Mouse (Mus musculus) heart, embryonic 14.5 days (tissue): ENCODE results near the gene Nifk. TPM values are rescaled to one million over a fixed set of nuclear protein-coding genes. Genes with fewer than 3 reads are reported as not detected.

Source experiments
- ATAC-seq: fragments of 200-750 bp; cut with Nextera tagmentation; 2 replicates; pipeline ENCODE4 v1.8.0; 2017; ENCODE audit warnings: low read depth, moderate TSS enrichment; ENCODE audit not compliant: insufficient number of reproducible peaks, insufficient read depth, low FRiP score
- H3K27ac ChIP-seq, 2 experiments: fragments of 200-500 bp in 1 of 2; fragments of 300-500 bp in 1 of 2; sonication (generic) in 1 of 2; replicated peaks in 1 of 2; 2 replicates each; pipeline ENCODE4 v1.5.1; 2012 to 2014; ENCODE audit warnings: low read depth in 2 of 2, low read length in 2 of 2, control low read depth in 1 of 2, mild to moderate bottlenecking in 1 of 2, mixed read lengths in 1 of 2; ENCODE audit not compliant: control insufficient read depth in 1 of 2, insufficient read depth in 1 of 2
- H3K27me3 ChIP-seq: fragments of 300-500 bp; sonication (generic); 2 replicates; pipeline ENCODE4 v1.6.1; 2014; ENCODE audit warnings: mild to moderate bottlenecking, low read length, control low read depth; ENCODE audit not compliant: control insufficient read depth, insufficient read depth
- H3K36me3 ChIP-seq: fragments of 300-500 bp; sonication (generic); 2 replicates; pipeline ENCODE4 v1.6.1; 2014; ENCODE audit warnings: mild to moderate bottlenecking, control low read depth, low read length, mixed read lengths; ENCODE audit not compliant: control insufficient read depth, insufficient read depth
- H3K4me1 ChIP-seq, 2 experiments: fragments of 200-500 bp in 1 of 2; fragments of 300-500 bp in 1 of 2; sonication (generic) in 1 of 2; 2 replicates each; pipeline ENCODE4 v1.6.1; 2012 to 2014; ENCODE audit warnings: low read length in 2 of 2, control low read depth in 1 of 2, mixed read lengths in 1 of 2; ENCODE audit not compliant: control insufficient read depth in 2 of 2, insufficient read depth in 2 of 2
- H3K4me2 ChIP-seq: fragments of 300-500 bp; sonication (generic); 2 replicates; pipeline ENCODE4 v1.6.1; 2014; ENCODE audit warnings: mild to moderate bottlenecking, low read length
- H3K4me3 ChIP-seq, 2 experiments: fragments of 200-500 bp in 1 of 2; fragments of 300-500 bp in 1 of 2; sonication (generic) in 1 of 2; 2 replicates each; pipeline ENCODE4 v1.5.1; 2012 to 2014; ENCODE audit warnings: low read length in 2 of 2, mild to moderate bottlenecking in 2 of 2, control low read depth in 1 of 2, low read depth in 1 of 2, moderate library complexity in 1 of 2; ENCODE audit not compliant: control insufficient read depth in 1 of 2, insufficient read depth in 1 of 2
- H3K9ac ChIP-seq: fragments of 300-500 bp; sonication (generic); 2 replicates; pipeline ENCODE4 v1.6.1; 2014; ENCODE audit warnings: mild to moderate bottlenecking, low read length
- H3K9me3 ChIP-seq: fragments of 300-500 bp; sonication (generic); 2 replicates; pipeline ENCODE4 v1.6.1; 2016; ENCODE audit warnings: low read length, control low read depth; ENCODE audit not compliant: control insufficient read depth
- WGBS: fragments of 180-500 bp; shearing (Covaris S2); extraction: QIAGEN DNeasy Blood & Tissue Kit; methylation state at CpG from one replicate; pipeline ENCODE4 v1.1.7; 2014; 5-methylcytosine and 5-hydroxymethylcytosine counted together
- polyA plus RNA-seq: library from polyadenylated mRNA; unstranded; fragments of >200 nt; fragmentation: Nextera tagmentation; extraction: Ambion mirVana; gene quantifications from 2 replicates; pipeline ENCODE4 v1.2.1, GENCODE M21; 2014

Gene Nifk
- polyA plus RNA-seq, 1 experiment from 2014 or later, result 42.6 TPM

DNA sequence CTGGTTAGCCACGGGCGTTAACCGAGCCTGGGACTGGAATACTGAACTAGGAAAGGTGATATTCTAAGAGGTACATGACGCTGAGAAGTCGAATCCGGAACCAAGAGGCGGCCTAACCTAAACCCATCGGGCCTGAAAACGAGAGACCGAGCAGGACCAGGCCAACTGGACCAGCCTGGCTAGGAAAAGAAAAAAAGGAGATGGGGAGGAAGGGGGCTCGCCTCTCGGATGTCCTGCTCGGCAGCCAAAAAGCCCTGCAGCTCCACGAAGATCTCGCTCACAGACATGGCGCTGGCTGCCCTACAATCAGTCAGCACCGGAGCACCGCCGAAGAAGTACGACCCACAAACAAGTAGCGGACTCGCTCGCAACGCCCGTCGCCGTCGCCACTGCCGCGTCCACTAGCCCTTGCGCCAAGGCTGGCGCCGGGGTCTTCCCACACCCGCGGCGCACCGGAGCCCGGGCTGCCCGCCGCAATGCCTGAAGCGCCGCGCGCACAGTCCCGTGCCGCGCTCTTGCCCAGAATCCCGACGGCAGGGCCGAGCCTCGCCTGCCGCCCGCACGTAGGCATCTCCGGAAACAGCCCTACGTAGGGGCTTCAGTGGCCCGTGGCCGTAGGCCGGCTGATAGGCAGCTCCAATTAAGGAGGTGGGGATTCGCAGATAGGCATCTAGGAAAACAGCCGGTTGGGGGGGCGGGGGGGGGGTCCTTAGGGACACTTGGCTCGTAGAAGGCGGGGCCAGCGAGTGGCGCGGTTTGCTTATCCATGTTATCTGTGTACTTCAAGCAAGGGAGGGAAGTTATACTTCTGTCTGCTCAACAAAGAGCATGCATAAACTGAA, 10.6 kb upstream of the Nifk start:
- Histone ChIP-seq H3K4me1 (peaks cover 0 to 8% of the 10 kb centered on the region in 2 experiments; a peak in 2 of 4 replicates), H3K4me3 (peak overlapping the region; percentile 94 to 99), H3K36me3 (peaks cover 28% of the 10 kb centered on the region), H3K4me2 (peak overlapping the region; percentile 87), H3K9ac (peak overlapping the region; percentile 96), H3K27me3 (no peaks in the 10 kb centered on the region), H3K27ac (peak overlapping the region; percentile 84 to 91), H3K9me3 (no peaks in the 10 kb centered on the region)
- peak; percentile 97 for ATAC-seq
- under 1% methylated on average over 65 of the region's 67 CpGs for WGBS

DNA sequence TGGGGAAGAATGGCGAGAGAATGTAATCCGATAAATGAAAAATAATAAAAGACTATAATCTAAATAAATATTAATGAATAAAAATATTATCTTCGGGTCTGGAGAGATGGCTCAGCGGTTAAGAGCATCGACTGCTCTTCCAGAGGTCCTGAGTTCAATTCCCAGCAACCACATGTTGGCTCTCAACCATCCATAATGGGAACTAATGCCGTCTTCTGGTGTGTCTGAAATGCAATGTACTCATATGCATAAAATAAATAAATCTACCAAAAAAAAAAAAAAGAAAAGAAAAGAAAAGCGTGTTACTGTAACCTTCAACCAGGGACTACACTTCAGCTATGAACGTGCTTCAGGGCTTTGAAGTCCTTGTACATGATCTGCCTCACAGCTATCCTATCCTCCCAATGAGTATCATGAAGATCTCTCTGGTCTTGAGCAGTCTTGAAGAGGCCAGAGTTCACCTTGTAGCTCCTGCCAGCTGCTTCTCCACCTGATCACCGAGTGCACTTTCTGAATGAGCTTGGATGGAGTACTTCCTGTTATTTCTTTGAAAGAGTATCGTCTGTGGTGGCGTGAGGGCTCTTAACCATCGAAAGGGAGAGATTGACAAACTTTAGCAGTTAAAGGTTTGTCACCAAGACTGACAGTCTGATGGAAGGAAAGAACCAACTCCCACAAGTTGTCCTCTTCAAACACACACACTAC, 9.9 kb upstream of the Nifk start, which contains the start of gene Tsn:
Gene Tsn, minus strand, starts transcription at position 118 of the 705 bp plus-strand sequence.
- WGBS, result 53% methylated on average over 12 of the region's 12 CpGs
- peaks cover 20% of the 10 kb centered on the region for H3K36me3 ChIP-seq
- H3K27ac ChIP-seq, result peak within 1 kb of the TSS; percentile 84 to 91
- no peaks in the 10 kb centered on the region for H3K27me3 ChIP-seq
- H3K4me3 ChIP-seq, result peak within 1 kb of the TSS; percentile 94 to 99
- H3K9me3 ChIP-seq, result no peaks in the 10 kb centered on the region
- ATAC-seq, result no peak
- H3K4me2 ChIP-seq, result peak within 1 kb of the TSS; percentile 87
- peaks cover 0 to 8% of the 10 kb centered on the region in 2 experiments; a peak in 2 of 4 replicates for H3K4me1 ChIP-seq
- H3K9ac ChIP-seq, result peak within 1 kb of the TSS; percentile 96

DNA sequence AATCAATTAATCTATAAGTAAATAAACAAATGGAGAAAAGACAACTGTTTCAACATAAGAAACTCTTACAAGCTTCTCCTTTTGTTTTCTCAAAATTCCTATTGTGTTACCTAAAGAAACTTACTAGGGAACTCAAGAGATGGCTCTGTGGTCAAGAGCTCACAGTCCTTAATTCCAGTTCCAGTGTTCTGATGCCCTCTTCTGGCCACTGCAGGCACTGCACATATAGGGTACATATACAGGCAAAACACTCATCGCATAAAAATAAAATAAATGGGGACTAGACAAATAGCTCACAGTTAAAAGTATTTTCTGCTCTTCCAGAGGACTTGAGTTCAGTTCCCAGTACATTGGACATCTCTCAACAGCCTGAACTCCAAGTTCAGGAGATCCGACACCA, 943 bp upstream of the Nifk start:
- Histone ChIP-seq H3K4me2 (no peak overlapping the region), H3K27me3 (no peaks in the 10 kb centered on the region), H3K9ac (no peak overlapping the region), H3K27ac (no peak overlapping the region), H3K4me1 (peaks cover 7 to 8% of the 10 kb centered on the region in 2 experiments), H3K36me3 (peaks cover 24% of the 10 kb centered on the region), H3K4me3 (no peak overlapping the region), H3K9me3 (no peaks in the 10 kb centered on the region)
- WGBS, result 53% methylated on average over 2 of the region's 2 CpGs
- ATAC-seq, result no peak

DNA sequence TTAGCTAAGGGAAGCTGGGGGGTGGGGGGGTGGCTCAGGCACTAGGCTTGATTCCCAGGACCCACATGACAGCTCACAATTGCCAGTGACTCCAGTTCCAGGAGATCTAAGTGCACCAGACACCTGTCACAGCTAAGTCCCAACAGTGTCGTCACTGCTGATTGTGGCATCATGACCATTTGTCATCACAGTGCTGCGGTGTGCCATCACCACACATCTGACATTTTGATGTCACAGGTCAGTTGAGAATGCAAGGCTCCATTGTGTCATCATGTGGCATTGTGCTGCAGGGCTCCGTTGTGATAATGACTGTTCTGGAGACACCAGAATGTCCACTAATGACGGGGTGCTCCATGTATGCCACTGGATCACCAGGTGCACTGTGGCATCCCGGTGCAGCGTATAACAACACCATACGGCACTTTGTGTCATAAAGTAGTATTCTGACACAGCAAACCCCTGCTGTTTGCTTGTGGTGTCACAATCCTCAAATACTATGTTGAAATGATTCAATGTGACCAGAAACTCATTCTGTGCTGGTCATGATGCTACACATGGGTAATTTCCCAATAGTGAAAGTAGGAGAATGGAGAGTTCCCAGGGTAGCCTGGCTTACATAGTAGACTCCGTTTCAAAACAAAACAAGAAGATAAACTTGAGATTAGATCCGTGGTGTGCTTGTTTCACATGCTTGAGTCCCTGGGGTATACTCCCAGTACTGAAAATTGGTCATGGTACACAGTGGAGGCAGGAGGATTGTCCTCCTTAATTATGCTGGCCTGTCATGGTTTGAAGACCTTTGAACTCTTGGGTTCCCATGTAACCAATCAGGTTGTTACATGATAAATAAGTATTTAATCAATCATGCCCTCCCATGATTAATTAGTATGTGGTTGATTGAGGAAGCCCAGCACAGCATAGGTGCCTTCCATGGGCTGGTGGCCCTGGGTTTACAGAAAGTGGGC, 13.4 kb downstream of the Nifk start:
- no peak overlapping the region for H3K4me2 ChIP-seq
- H3K9me3 ChIP-seq, result no peaks in the 10 kb centered on the region
- no peak overlapping the region for H3K27ac ChIP-seq
- no peaks in the 10 kb centered on the region for H3K27me3 ChIP-seq
- ATAC-seq, result no peak
- H3K4me3 ChIP-seq, result no peak overlapping the region
- H3K4me1 ChIP-seq, result no peaks in the 10 kb centered on the region
- peaks cover 53% of the 10 kb centered on the region for H3K36me3 ChIP-seq
- 76% methylated on average over 9 of the region's 9 CpGs for WGBS
- H3K9ac ChIP-seq, result no peak overlapping the region

DNA sequence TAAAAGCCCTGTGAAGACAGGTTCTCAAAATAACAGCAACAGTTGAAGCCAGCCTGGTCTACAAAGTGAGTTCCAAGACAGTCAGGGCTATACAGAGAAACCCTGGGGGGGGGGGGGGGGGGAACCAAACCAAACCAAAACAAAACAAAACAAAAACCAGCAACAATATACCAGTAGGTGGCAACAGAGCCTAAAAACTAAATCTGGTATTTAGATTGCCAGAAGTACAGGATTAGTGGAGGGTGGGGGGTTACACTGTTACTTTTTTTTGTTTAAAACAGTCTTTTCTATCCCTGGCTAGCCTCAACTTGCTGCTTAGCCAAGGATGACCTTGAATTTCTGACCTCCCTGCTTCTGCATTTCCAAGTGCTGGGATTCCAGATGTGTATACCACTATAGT, 14.2 kb downstream of the Nifk start:
- peaks cover 45% of the 10 kb centered on the region for H3K36me3 ChIP-seq
- no peak for ATAC-seq
- no peak overlapping the region for H3K9ac ChIP-seq
- no peak overlapping the region for H3K4me3 ChIP-seq
- no peak overlapping the region for H3K4me2 ChIP-seq
- no peaks in the 10 kb centered on the region for H3K4me1 ChIP-seq
- no peaks in the 10 kb centered on the region for H3K9me3 ChIP-seq
- no peaks in the 10 kb centered on the region for H3K27me3 ChIP-seq
- H3K27ac ChIP-seq, result no peak overlapping the region

DNA sequence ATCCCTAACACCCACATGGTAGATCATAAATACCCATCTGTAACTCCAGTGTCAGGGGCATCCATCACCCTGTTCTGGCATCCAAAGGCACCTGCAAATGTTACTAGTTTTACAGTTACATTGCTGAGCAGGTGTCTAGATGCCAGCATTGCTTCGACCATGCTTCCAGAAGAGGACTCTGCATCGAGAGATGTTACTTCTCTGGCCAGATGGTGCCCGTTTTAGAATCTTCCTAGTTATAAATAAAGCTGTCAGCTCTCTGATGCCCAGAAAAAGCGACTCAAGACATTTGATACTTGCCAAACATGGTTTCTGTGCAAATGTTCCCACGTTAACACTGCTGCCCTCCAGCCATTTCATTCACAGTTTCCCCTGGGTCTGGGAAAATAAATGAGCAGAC, 16.3 kb downstream of the Nifk start:
- H3K4me2 ChIP-seq, result no peak overlapping the region
- H3K9me3 ChIP-seq, result no peaks in the 10 kb centered on the region
- peaks cover 6 to 7% of the 10 kb centered on the region in 2 experiments for H3K4me1 ChIP-seq
- no peak overlapping the region for H3K4me3 ChIP-seq
- no peak for ATAC-seq
- 47% methylated on average over 5 of the region's 5 CpGs for WGBS
- no peak overlapping the region for H3K9ac ChIP-seq
- no peaks in the 10 kb centered on the region for H3K27me3 ChIP-seq
- H3K27ac ChIP-seq, result no peak overlapping the region
- peaks cover 24% of the 10 kb centered on the region for H3K36me3 ChIP-seq
